Mouse (Mus musculus): ENCODE results near the gene Catsper2.

Catsper2 gene

GRCm38 (mm10) chr2:121413387-121414042 lies at the start of gene Catsper2, which contains the start of gene Pdia3:
Gene Catsper2, minus strand, starts transcription at chr2:121413792.
Gene Pdia3, plus strand, starts transcription at chr2:121413775.
- DNase-seq (ENCODE audit: extremely low read depth, low read depth, low spot score), result peak; percentile 13

GRCm38 (mm10) chr2:121460071-121460470 lies 46.5 kb upstream of the Catsper2 start:
- no peak for DNase-seq (ENCODE audit: extremely low read depth, low read depth, low spot score)

- DNase-seq (ENCODE audit: extremely low read depth, low read depth, low spot score), result peak; percentile 33
These were observed 43.4 kb upstream of the Catsper2 start, which contains the start of gene Serinc4 for GRCm38 (mm10) chr2:121456692-121457642. Gene Serinc4, minus strand, starts transcription at chr2:121456781.

- no peak for DNase-seq (ENCODE audit: extremely low read depth, low read depth, low spot score)
These were observed 41.9 kb upstream of the Catsper2 start for GRCm38 (mm10) chr2:121455534-121455933.

DNA sequence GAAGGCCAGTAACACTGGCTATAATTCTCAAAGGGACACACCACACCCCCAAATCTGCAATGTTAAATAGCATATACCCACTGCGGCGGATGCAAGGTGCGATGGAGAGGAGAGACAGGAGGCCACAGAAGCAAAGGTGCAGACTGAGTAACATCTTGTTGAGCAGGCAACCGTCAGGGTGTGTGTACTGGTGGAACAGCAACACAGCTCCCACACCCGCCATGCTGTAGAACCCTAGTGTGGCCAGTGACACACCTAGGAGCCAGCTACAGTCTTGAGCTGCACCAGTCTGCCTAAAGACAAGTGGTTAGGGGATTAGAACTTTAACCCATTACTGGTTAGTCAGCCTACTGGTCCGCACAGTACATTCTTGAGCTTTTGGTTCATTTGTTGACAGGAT lies 40.3 kb upstream of the Catsper2 start:
- DNase-seq (ENCODE audit: extremely low read depth, low read depth, low spot score), result no peak

DNA sequence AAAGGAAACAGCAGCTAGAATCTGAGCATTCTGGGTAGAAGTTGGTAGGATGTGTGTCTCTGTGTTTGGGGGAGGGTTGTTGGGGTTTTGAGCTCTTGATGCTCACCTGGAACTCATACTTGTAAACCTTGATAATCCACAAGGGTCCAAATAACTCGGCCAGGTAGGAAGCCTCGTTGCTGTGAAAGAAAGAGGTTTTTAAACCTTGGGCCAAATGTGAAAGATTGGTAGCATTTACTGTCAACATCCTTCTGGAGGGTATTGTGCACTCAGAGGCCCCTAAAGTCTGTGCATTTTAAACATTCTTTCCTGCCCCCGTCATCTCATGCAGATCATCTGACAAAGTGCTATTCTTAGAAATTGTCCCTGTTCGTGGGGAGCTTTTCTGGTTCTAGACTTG lies 39.4 kb upstream of the Catsper2 start, which contains the start of gene Hypk:
TSS of gene Hypk (plus strand) at position 301 of the 400 bp plus-strand sequence.
- DNase-seq (ENCODE audit: extremely low read depth, low read depth, low spot score), result no peak

DNA sequence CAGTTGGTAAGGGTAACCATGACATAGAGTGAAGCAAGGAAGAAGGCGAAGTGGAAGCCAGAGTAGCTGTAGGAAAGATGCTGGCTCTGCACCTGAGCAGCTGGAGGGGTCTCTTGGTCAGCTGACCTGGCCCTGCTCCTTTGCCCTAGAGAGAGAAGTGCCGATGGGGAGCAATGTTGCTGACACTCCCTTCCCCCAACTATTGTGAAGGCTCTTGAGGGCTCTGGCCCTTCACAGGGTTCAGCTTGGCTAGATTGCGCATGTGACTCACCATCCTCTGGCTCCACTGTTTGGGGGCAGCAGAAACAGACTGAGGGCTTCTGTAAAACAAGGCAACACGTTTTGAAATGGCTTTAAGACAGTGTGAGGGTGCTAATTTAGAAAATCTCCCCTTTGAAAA lies 38.8 kb upstream of the Catsper2 start:
- no peak for DNase-seq (ENCODE audit: extremely low read depth, low read depth, low spot score)

DNA sequence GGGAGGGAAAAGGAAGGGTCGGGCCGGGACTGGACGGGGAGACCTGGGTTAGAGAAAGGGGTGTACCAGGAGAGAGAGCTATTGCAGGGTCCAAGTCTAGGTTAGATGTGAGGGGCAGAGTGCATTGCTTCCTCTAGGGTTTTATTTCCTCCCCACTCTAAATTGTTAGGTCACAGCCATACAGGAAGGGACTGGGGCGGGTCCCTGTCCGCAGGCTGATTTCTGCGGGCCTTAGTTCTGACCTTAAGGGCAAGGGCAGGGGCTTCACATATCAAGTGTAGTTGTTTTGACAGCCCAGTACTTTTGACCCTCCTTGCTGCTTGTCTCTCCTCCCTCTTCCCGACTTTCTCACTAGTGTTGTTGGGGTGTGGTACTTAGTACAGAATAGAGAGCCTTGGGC lies 36.5 kb upstream of the Catsper2 start:
- no peak for DNase-seq (ENCODE audit: extremely low read depth, low read depth, low spot score)

- DNase-seq (ENCODE audit: extremely low read depth, low read depth, low spot score), result no peak
These were observed 36.0 kb upstream of the Catsper2 start for GRCm38 (mm10) chr2:121449545-121450011.

DNA sequence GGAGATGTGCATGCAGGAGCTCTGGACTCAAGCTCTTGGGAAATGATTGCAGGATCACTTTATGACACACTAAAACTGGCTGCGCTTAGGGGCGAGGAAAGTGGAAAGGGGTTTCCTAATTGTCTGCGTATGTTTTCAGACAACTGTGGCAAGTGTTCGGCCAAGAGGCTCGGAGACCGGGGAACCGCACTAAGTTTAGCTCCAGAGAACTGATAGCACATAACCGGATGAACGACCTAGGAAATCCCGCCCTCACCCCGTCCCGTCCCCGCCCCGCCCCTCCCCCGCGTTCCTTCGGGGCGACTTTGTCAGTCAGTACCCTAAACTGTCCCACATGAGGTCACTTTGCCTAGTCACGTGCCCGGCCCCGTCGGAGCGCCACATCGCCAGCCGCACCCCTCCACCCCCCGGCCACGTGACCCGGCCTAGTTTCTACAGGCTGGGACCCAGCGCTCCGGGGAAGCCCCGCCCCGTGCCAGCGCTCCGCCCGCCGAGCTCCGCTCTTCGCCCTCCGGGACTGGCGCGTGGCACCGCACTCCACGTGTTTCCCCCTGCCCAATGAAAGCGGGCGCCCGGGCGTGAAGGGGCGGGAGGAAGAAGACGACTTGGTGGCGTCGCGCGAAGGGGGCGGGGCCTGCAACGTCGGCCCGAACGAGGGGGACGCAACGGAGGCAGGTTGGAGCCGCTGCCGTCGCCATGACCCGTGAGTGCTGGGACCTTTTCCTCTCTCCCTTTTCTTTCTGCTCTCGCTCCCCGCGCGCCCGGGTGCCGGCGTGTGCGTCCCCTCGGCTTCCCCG lies 35.3 kb upstream of the Catsper2 start, which contains the start of gene Serf2:
TSS of gene Serf2 (plus strand) at position 457 of the 797 bp plus-strand sequence.
- DNase-seq (ENCODE audit: extremely low read depth, low read depth, low spot score), result peak; percentile 80

GRCm38 (mm10) chr2:121448136-121448535 lies 34.5 kb upstream of the Catsper2 start:
- DNase-seq (ENCODE audit: extremely low read depth, low read depth, low spot score), result no peak

GRCm38 (mm10) chr2:121447006-121447405 lies 33.4 kb upstream of the Catsper2 start:
- no peak for DNase-seq (ENCODE audit: extremely low read depth, low read depth, low spot score)

- DNase-seq (ENCODE audit: extremely low read depth, low read depth, low spot score), result no peak
These were observed 32.9 kb upstream of the Catsper2 start for GRCm38 (mm10) chr2:121446506-121446905.

- DNase-seq (ENCODE audit: extremely low read depth, low read depth, low spot score), result no peak
These were observed 31.5 kb upstream of the Catsper2 start for GRCm38 (mm10) chr2:121445117-121445516.

GRCm38 (mm10) chr2:121444178-121444577 lies 30.6 kb upstream of the Catsper2 start, which contains the start of gene Ell3:
Gene Ell3, minus strand, starts transcription at chr2:121444278.
- DNase-seq (ENCODE audit: extremely low read depth, low read depth, low spot score), result no peak

DNA sequence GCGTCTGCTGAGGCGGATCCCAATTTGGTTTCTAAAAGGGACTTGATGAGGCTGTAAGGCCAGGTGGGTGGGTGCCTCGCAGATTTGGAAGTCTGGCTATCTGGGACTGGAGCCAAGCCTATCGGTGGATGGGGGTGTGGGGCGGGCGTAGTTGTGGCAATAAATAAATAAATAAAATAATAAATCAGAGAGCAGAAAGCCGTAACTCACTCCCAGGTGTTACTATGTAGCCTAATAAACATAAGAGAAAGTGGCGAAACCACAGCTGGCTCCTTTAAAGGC lies 29.4 kb upstream of the Catsper2 start:
- no peak for DNase-seq (ENCODE audit: extremely low read depth, low read depth, low spot score)

- DNase-seq (ENCODE audit: extremely low read depth, low read depth, low spot score), result peak; percentile 39
These were observed 28.9 kb upstream of the Catsper2 start for GRCm38 (mm10) chr2:121442259-121443067.

DNA sequence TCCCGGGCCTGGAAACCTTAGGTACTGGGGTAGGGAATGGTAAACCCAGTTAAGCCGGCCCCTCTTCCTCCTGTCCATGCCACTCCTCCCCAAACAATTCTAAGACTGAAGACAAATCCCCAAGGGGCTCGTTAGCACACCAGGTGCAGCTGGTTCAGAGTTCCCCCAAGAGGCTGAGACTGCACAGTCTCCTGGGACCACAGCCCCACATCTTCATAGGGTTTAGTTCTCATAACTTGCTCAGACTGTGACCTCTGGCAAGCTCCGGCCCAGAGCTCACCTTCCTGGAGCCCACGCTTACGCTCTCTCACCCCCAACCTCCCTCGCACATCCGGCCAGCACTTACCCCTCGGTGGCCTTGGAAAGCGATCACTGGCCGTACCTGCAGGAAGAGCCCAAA lies 28.2 kb upstream of the Catsper2 start:
- DNase-seq (ENCODE audit: extremely low read depth, low read depth, low spot score), result no peak

DNA sequence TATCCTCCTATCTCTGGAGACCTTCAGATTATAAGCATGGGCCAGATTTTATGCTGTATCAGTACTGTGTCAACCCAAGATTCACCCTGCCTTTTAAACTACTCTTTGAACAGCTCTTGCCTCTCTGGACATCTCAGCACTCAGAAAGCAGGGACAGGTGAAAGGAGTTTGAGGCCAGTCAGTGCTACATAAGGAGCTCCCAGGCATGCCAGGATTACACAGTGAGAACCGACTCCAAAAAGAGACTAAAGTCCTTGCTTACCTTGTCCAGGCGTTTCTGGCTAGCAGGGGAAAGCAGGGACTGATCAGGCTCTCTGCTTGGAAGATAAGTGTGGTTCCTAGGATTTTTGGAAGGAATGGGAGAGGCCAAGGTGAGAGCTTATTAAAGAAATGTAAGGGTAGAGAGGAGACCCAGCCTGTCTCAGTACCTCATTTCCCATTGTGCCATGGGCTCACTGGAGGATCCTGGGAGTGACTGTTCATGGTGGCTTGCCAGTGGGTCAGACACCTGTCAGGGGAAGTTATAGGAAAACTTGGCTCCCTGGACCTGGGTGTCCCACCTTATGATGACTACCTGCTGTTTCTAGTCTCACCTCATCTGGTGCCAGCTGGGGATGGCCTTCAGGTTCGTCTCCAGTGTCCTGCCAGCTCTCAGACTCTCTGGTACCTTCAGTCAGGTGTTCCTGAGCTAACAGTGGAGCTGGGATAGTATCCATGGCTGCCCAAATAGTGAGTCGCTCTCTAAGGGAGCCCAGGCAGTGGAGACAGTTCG lies 27.4 kb upstream of the Catsper2 start:
- DNase-seq (ENCODE audit: extremely low read depth, low read depth, low spot score), result no peak

All from fat pad, adult 2 months (tissue).